Mouse (Mus musculus): Measurements from ENCODE around the gene Sephs2. TPM values are rescaled to one million over a fixed set of nuclear protein-coding genes. Genes with fewer than 3 reads are reported as not detected.
"Not testable (repeated sequence)": the region's sequence is repeated elsewhere in the genome, so short reads cannot be mapped to it uniquely, and the experiment has no call there.

Sephs2 gene
- total RNA-seq, 2 experiments from 2014 or later = 47.4 to 50.6 TPM

DNA sequence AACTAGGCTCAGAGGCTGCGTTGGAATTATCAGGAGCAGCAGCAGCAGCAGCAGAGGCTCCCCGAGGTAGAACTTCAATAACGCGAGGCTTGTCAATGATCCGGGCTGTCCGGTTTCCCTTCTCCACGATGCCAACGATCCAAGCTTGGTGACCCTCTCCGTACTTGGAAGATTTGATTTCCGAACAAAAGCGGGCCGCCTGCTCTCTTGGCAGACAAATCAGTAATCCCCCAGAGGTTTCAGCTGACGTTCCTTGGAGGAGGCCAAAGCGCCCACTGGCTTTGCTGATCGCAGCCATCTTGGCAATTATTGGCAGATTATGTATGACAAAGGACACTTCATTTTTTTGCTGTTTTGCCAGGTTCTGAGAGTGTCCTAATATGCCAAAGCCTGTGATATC is 1.3 kb downstream of the Sephs2 start:
- DNase-seq (ENCODE audit: low spot score in 2 of 2) = no peak

- DNase-seq (ENCODE audit: low spot score in 2 of 2) = no peak
Observed at GRCm38 (mm10) chr7:127271093-127271492, 2.8 kb downstream of the Sephs2 start.

DNA sequence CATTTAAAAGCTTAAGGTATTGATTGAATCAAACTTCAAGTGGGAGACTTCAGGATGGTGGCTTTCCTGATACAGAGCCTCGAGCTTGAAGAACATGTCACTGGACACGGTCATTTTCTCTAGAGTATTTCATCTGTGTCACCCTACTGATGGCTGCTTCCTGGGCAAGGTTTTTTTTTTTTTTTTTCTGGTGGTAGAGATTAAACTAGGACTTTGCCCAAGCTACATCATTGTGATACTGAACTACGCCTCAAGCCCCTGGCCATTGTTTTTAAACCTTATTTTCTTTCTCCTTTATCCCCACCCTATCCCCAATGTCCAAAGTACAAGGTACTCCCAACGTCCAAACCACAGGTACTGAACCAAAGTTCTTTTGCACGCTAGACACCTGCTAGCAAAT is 3.2 kb downstream of the Sephs2 start:
- no peak for DNase-seq (ENCODE audit: low spot score in 2 of 2)

GRCm38 (mm10) chr7:127270256-127270655 is 3.6 kb downstream of the Sephs2 start:
- DNase-seq (ENCODE audit: low spot score in 2 of 2) = no peak

DNA sequence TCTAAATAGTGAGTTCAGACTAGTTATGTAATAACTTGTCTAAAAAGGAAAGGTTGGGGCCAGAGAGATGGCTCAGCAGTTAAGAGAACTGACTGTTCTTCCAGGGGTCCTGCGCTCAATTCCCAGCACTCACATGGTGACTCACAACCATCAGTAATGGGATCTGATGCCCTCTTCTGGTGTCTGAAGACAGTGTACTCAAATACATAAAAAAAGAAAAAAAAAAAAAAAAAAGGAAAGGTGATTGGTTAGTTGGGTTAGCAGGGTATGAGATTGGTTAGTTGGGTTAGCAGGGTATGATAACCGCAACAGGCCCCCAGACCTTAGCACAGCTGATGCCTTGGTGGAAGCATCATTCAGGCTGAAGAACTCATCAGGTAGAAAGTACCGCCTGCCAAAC is 10.3 kb downstream of the Sephs2 start:
- no peak for DNase-seq (ENCODE audit: low spot score in 2 of 2)

GRCm38 (mm10) chr7:127262218-127262961 is 11.5 kb downstream of the Sephs2 start:
- no peak for DNase-seq (ENCODE audit: low spot score in 2 of 2)

DNA sequence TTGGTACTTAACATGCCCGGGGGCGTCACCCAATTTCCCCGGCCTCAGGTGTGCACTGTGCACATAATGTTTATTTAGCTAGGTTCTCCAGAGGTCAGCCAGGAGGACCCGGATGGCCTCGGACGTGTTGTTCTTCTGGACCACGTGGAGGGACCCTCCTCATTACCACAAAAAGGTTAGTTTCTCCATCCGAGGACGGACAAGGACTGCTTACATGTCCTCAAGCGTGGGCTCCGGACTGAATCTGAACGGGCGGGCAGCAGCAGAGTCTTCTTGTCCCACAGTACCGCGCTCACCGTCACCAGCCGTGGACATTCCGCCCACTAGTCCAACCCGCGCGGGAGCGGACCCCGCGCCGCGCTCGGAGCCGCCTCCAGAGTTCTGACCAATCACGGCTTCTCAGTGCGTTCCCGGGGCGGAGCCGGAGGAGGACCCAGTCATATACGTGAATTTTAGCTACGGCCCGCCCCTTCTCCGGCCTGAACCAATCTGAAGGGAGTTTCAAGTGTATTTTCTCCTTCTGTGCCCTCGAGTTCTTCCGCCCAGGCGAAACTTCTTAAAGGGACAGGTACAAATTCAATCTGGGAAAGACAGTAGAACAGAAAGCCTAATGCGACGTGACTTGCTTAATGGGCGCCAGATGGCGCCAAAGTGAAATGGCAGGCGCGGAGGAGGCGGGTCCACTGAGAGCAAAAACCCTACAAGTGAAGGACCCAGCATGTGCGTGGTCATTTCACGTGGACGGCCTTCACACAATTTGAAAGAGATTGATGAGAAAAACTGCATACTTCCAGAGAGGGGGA is 13.3 kb downstream of the Sephs2 start, which contains the start of gene Dctpp1:
Gene Dctpp1, minus strand, starts transcription at position 401 of the 803 bp plus-strand sequence.
- peak; percentile 95 to 99 for DNase-seq (ENCODE audit: low spot score in 2 of 2)

DNA sequence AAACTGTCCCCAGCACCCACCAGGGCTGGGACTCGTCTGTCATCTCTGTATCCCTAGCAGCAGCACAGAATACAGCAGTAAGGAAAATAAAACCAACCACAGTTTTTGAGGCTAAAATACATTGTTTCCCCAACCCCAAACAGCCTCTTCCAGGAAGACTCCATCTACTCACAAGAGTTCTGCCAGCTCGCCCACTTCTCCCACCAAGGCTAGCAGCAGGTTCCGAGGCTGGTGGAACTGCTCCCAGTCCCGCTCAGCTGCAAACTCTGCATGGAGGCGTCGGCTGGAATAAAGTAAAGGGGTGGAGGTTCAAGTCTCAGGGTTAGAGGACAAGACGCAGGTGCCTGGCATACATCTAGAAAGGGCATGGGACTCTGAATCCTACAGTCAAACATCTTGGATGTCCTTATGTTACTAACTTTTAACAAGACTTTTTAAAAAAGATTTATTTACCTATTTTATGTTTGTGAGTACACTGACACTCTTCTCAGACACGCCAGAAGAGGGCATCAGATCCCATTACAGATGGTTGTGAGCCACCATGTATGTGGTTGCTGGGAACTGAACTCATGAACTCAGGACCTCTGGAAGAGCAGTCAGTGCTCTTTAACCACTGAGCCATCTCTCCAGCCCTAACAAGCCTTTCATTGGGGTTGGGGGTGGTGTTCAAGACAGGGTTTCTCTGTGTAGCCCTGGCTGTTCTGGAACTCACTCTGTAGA is 14.5 kb downstream of the Sephs2 start:
- no peak for DNase-seq (ENCODE audit: low spot score in 2 of 2)

DNA sequence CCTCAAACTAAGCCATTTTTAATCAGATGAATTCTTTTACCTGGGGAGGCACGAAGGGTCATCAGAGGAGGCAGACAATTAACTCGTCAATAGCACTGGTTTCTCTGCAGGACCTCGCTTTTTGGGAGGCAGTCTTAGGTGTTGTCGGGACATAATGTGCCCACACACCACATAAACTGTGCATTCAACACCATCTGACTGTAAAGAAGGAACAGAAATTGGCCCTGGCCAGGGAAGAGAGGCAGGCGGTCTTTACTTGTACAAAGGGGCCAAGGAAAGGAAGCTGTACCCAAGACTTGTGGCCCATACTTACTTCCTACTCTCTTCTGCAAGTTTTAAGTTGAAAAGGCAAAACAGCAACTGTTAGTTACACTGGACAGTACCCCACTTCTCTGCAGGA is 17.3 kb downstream of the Sephs2 start:
- no peak for DNase-seq (ENCODE audit: low spot score in 2 of 2)

DNA sequence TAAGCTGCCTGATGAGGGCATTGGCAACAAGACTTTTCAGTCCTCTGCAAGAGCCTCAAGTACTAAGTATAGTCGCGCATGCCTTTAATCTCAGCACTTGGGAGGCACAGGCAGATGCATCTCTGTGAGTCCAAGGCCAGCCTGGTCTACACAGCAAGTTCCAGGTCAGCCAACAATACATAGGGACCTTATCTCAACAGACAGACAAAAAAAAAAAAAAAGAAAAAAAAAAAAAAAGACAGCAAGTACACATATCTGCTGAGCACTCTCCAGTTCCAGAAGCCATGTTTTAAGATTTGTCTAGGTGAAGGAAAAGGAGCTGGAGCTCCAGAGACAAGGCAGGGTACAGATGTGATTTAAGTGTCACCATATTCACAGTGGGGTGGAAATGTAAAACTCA is 17.9 kb downstream of the Sephs2 start:
- no peak for DNase-seq (ENCODE audit: low spot score in 2 of 2)

DNA sequence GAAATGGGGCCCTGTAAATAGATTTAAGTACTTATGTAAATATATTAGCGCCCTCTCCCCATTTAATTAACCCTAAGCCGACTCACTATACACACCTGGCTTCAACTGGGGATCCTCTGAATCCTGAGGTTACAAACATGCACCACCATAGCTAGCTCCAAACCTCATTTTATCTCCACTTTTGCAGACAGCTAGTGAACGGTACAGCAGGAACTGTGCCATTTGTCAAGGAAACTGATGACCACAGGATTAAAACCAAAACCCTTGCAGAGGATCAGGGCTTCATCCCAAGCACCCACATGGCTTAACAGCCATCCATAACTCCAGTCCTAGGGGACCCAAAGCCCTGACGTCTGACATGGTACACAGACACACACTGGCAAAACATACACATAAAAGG is 18.8 kb downstream of the Sephs2 start:
- no peak for DNase-seq (ENCODE audit: low spot score in 2 of 2)

DNA sequence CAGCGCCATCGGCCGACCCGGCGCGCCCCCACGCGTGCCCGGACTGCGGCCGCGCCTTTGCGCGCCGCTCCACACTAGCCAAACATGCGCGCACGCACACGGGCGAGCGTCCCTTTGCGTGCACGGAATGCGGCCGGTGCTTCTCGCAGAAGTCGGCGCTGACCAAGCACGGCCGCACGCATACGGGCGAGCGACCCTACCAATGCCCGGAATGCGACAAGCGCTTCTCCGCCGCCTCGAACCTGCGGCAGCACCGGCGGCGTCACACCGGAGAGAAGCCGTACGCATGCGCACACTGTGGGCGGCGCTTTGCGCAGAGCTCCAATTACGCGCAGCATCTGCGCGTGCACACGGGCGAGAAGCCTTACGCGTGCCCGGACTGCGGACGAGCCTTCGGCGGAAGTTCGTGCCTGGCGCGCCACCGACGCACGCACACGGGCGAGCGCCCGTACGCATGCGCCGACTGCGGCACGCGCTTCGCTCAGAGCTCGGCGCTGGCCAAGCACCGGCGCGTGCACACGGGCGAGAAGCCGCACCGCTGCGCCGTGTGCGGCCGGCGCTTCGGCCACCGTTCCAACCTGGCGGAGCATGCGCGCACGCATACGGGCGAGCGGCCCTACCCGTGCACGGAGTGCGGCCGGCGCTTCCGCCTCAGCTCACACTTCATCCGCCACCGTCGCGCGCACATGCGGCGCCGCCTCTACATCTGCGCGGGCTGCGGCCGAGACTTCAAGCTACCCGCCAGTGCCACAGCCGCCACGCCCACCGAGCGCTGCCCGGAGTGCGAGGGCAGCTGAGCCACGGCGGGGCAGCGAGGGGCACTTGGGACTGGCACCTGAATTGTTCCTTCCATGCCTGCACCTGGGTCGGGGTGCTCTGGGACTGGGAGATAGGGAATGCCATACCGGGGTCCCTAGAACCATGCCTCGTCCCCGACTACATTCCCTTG is 19.8 kb downstream of the Sephs2 start:
- peak; percentile 94 to 96 for DNase-seq (ENCODE audit: low spot score in 2 of 2)

- no peak for DNase-seq (ENCODE audit: low spot score in 2 of 2)
Observed at GRCm38 (mm10) chr7:127253341-127253740, 20.5 kb downstream of the Sephs2 start.

- DNase-seq (ENCODE audit: low spot score in 2 of 2) = no peak
Observed at GRCm38 (mm10) chr7:127252414-127252813, 21.4 kb downstream of the Sephs2 start.

GRCm38 (mm10) chr7:127250511-127250910 is 23.3 kb downstream of the Sephs2 start:
- DNase-seq (ENCODE audit: low spot score in 2 of 2) = not testable (repeated sequence)

DNA sequence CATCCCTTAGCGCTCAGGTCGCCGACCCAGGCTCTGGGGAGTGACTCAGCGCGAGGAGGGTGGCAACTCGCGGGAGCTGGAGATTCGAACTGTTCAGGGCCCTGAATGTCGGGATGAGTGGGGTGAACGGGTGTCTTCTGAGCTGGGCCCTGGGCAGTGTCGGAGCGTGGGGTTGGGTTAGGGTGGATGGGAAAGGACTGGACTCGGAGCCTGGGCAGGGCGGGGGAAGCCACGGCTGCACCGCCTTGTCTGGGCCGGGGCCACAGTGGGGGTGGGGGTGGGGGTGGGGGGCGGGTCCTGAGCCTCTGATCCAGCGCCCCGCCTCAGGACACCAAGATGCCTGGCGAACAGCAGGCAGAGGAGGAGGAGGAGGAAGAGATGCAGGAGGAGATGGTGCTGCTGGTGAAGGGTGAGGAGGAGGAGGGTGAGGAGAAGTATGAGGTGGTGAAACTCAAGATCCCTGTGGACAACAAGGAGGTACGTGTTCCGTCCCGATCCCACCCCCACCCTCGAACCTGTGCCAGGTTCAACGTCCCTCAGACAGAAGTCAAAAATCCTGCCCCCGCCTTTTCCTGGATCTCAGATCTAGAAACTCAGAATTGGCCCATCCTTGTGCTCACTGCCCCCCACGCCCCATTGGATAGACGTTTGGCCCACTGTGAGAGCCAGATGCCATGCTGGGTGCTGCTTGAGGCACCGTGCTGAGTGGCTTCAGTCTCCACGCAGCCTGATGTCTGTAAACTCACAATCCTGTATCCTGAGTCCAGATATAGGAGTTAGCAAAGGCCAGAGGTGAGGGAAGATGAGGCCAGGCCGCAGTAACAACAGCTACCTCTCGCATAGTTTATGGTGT is 29.0 kb downstream of the Sephs2 start:
- no peak for DNase-seq (ENCODE audit: low spot score in 2 of 2)

DNA sequence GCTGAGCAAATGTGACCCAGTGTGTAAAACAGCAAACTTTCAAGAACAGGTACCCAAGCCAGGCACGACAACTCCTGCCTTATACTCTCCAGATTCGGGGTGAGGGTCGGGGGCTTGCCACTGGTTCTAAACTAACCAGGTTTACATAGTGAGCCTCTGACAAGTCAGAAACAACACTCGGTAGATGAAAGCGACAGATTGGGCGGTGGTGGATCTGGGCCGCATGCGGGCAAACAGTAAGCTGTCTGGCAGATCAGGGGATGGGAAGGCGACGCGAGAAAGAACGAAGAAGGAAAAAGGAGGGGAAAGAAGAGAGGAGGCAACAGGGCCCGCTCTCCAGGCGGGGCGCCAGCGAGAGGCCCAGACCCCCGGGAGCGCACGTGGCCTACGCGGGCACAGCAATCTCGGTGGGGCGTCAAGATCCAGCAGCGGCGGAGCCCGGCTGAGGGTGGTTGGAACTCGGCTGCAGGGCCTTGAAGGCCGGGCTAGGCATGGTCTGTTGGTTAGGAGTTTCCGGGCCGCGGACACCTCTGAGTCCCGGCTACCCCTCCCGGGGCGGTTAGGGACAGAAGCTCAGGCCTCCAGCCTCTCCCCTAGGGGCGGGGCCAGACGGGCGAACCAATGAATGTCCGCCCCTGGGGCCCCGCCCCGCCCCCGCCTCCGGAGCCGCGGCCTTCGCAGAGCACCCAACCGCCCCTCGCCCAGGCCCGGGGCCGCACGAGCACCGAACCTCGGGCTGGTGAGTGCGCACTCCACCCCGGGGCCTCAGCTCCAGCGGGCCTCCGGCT is 29.8 kb downstream of the Sephs2 start, which contains the start of gene Zfp771:
Gene Zfp771, plus strand, starts transcription at position 405 of the 788 bp plus-strand sequence.
- DNase-seq (ENCODE audit: low spot score in 2 of 2) = peak; percentile 91 to 94

DNA sequence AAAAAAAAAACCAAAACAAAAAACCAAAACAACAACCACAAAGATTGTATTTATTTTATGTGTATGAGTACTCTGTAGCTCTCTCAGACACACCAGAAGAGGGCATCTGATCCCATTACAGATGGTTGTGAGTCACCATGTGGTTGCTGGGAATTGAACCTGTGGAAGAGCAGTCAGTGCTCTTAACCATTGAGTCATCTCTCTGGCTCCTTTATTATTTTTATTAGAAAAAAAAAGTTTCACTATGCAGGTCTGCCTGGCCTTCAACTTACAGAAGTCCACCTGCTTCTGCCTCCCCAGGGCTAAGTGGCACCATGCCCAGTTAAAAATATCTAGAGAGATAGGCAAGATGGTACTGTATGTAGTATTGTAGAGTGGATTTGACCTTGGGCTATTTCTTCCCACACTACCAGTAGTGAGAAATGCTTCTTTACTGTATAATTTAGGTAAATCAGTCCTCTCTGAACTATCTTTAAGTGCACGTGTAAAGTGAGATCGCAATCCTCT is 30.4 kb downstream of the Sephs2 start:
- DNase-seq (ENCODE audit: low spot score in 2 of 2) = no peak

GRCm38 (mm10) chr7:127234777-127235176 is 39.1 kb downstream of the Sephs2 start:
- no peak for DNase-seq (ENCODE audit: low spot score in 2 of 2)

All from layer of hippocampus, postnatal 14 days (tissue).